Mouse (Mus musculus): ENCODE measurements around the gene Zfp740.

The Zfp740 gene

DNA sequence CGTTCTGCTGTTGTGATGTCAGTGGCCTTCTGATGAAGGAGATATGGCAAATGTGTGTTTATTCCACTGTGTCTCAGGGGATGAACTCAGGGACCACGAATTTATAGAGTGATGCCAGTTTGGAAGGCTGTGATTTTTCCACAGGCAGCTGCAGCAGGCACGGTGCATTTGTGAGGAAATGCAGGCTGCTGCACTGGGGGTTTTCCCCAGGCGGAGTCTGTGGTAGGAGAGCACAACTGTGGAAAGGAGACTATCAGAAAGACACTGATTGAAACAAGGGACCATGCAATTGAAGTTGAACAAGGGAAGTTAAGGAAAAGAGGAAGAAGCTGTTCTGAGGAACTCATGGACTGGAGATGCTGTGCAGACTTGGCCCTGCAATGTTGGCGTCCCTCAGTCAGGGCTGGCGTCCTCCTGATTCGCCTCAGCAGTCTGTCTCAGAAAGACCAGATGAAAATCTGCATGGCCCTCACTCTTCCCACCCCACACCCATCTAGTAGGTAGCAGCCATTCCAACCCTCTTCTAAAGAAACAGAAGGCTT, 10.7 kb upstream of the Zfp740 start:
- in situ Hi-C loops (cut with MboI, MseI), result no loop called here

- in situ Hi-C loops (cut with MboI, MseI), result no loop called here
These were observed 10.1 kb upstream of the Zfp740 start for GRCm38 (mm10) chr15:102192820-102193386.

GRCm38 (mm10) chr15:102193652-102194051, 9.4 kb upstream of the Zfp740 start:
- in situ Hi-C loops (cut with MboI, MseI), result no loop called here

GRCm38 (mm10) chr15:102194439-102194838, 8.6 kb upstream of the Zfp740 start:
- in situ Hi-C loops (cut with MboI, MseI), result no loop called here

DNA sequence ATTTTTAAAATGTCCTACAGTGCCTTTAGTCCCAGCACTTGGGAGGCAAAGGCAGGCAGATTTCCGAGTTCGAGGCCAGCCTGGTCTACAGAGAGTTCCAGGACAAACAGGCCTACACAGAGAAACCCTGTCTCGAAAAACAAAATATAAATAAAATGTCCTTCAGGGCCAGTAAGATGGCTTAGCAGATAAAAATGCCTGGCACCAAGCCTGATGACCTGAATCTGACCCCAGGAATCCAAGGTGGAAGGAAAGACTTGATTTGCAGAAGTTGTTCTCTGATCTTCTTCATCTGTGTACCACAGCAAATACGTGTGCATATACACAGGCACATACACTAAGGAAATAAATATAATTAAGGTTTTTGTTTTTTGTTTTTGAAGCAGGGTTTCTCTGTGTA, 7.7 kb upstream of the Zfp740 start:
- in situ Hi-C loops (cut with MboI, MseI), result no loop called here

DNA sequence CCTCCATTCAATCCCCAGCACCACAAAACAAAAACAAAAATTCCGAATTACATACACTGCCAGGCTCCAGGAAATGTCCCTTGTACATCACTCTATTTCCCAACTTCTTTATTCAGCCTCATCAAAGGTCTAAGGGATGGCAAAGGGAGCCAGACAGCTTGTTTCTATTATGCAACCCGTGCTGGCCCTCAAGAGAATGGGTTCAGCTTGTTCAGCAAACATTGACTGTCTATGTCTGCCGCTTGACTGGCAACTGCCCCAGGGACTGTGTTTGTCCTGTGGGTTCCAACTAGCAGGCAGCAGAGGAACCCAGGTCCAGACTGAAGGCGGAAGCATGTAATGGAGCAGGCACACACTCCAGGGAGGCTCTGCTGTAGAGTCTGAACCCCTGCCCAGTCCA, 4.2 kb upstream of the Zfp740 start:
- in situ Hi-C loops (cut with MboI, MseI), result no loop called here

DNA sequence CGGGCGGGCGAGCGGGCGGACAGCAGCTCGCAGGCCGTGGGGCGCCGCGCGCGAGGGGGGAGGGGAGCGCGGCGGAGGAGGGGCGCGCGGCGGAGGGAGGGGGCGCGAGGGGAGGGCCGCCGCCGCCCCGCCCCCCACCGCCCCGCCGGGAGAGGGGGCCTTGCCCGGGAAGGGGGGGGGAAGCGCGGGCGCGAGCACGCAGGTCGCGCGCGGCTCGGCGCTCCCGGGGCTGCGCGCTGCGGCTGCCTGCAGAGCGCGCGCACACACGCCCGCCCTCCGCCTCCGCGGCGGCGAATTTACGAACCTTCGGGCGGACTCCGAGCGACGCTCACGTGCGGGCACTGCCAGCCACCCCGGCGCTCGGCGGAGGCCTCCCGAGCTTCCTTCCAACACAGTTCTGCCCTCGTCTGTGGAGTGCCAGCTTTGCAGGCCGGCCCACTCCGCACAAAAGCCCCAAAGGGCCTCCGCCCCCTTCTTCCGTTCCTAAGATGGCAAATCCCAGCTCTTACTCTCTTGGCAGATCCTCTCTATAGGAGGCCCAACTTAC, 859 bp downstream of the Zfp740 start:
- in situ Hi-C loops (cut with MboI, MseI), result loop anchor here in 1 of 2 experiments (10.0 kb wide), 1 partner anchor 1449 kb away; no protein-coding TSS in a partner anchor

- in situ Hi-C loops (cut with MboI, MseI), result loop anchor here in 1 of 2 experiments (10.0 kb wide), 1 partner anchor 1450 kb away; no protein-coding TSS in a partner anchor
These were observed 1.8 kb downstream of the Zfp740 start, which contains the start of gene Csad for GRCm38 (mm10) chr15:102204674-102205505. Csad (minus strand) TSS chr15:102204724.

- in situ Hi-C loops (cut with MboI, MseI), result loop anchor here in 1 of 2 experiments (10.0 kb wide), 1 partner anchor 1451 kb away; no protein-coding TSS in a partner anchor
These were observed 2.7 kb downstream of the Zfp740 start for GRCm38 (mm10) chr15:102205779-102206178.

DNA sequence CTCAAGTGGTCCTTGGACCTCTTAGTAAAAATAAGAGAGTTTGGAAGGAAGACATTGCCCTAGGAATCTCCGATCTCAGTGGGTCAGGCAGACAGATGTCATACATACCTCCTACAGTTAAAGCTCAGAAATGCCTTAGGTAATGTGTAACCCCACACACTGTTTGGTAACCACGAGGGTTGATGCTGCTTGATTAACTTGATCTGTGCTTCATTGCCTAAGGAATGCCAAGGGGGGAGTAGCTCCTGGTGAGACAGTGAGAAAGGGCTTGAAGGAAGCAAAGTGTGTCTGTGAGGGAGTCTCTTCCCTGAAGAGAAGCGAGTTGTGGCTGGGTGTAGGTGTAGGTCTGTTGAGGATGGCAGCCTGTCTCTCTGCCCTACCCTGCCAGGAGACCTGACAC, 4.3 kb downstream of the Zfp740 start:
- in situ Hi-C loops (cut with MboI, MseI), result loop anchor here in 1 of 2 experiments (10.0 kb wide), 1 partner anchor 1453 kb away; no protein-coding TSS in a partner anchor

GRCm38 (mm10) chr15:102208092-102208561, 5.1 kb downstream of the Zfp740 start:
- in situ Hi-C loops (cut with MboI, MseI), result loop anchor here in 1 of 2 experiments (10.0 kb wide), 1 partner anchor 1453 kb away; no protein-coding TSS in a partner anchor

DNA sequence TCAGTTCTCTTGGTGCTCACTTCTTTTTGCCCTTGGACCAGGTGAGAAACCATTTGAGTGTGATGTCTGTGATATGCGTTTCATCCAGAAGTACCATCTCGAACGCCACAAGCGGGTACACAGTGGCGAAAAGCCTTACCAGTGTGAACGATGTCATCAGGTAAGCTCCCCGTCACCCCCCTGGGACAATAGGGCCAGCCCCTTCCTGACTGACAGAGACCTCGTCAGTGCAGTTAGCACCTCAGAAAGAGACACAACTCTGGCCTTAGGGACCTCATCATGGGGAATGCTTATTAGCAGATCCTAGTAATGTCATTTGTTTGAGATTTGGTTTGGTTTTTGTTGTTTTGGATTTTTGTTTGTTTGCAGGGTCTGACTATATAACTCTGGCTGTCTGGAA, 6.1 kb downstream of the Zfp740 start:
- in situ Hi-C loops (cut with MboI, MseI), result loop anchor here in 1 of 2 experiments (10.0 kb wide), 1 partner anchor 1454 kb away; no protein-coding TSS in a partner anchor

- in situ Hi-C loops (cut with MboI, MseI), result no loop called here
These were observed 7.8 kb downstream of the Zfp740 start for GRCm38 (mm10) chr15:102210816-102211215.

GRCm38 (mm10) chr15:102211895-102212294, 8.8 kb downstream of the Zfp740 start:
- in situ Hi-C loops (cut with MboI, MseI), result no loop called here

DNA sequence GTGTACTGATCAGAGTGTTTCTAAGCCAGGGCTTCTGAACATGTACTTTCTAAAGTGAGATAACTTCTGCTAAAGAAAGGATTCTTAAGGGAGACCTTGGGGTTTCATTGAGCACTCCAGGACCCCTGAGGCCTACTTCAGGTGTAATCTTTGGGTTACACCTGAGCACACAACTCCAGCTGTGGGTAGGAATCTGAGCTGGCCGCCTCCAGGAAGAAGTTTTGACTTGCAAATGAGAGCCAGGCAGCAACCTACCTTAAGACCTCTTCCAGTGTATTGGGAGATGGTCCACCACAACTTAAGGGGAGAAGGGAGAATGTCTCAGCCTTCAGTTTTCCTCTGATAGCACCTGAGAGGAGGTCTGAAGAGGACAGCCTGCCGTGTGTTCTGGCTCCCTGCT, 11.1 kb downstream of the Zfp740 start:
- in situ Hi-C loops (cut with MboI, MseI), result no loop called here

DNA sequence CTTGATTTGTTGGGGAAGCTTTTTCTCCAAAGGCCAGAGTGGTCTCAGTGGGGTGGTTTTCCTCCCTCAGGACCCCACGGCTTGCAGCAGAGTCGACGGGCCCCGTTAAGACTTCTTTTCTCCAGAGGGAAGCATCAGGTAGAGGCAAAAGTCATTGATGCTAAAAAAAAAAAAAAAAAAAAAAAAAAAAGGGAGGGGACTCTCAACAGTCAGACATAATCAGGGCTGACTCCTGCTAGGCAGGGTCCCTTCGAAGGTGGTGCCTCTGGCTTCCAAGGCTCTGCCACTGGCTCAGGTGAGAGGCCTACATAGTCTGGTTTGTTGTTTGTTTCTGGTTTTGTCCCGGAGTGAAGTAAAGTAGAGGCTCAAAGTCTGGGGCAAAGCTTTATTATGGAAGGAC, 12.6 kb downstream of the Zfp740 start:
- in situ Hi-C loops (cut with MboI, MseI), result no loop called here

DNA sequence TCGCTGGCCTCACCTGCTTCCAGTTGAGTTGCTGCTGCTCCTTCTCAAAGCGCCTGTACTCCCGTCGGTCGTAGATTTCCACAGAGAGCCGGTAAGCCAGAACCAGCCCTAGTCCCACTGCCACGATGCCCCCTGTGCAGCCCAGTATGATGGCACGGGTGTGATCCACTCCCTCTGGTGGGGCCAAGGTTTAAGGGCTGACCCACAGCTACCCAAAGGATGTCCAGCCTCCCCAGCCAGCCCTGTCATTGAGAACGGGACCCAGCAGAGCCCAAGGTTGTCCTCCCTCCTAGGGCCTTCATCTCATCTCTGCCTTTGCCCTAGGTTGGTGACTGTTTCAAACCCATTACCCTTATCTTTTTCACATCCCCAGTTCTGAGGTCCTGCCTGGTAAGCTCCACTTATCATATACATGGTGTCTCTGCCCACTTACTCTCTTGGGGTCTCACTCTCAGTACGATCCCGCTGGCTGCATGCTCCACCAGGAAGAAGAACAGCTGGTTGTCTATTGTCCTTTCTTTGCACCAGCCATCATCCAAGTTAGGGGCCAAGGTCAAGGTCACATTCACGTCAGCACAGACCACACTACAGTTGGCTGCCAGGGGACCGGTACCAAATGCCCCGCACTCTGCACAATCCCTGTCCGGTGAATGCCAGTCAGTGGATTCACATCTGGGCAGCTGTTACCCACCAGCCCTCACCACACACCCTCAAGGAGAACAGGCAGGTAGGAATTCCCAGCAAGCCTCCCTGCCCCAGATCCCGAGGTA, 13.6 kb downstream of the Zfp740 start:
- in situ Hi-C loops (cut with MboI, MseI), result no loop called here

GRCm38 (mm10) chr15:102217325-102217724, 14.3 kb downstream of the Zfp740 start:
- in situ Hi-C loops (cut with MboI, MseI), result no loop called here

- in situ Hi-C loops (cut with MboI, MseI), result no loop called here
These were observed 19.3 kb downstream of the Zfp740 start for GRCm38 (mm10) chr15:102222386-102222785.

DNA sequence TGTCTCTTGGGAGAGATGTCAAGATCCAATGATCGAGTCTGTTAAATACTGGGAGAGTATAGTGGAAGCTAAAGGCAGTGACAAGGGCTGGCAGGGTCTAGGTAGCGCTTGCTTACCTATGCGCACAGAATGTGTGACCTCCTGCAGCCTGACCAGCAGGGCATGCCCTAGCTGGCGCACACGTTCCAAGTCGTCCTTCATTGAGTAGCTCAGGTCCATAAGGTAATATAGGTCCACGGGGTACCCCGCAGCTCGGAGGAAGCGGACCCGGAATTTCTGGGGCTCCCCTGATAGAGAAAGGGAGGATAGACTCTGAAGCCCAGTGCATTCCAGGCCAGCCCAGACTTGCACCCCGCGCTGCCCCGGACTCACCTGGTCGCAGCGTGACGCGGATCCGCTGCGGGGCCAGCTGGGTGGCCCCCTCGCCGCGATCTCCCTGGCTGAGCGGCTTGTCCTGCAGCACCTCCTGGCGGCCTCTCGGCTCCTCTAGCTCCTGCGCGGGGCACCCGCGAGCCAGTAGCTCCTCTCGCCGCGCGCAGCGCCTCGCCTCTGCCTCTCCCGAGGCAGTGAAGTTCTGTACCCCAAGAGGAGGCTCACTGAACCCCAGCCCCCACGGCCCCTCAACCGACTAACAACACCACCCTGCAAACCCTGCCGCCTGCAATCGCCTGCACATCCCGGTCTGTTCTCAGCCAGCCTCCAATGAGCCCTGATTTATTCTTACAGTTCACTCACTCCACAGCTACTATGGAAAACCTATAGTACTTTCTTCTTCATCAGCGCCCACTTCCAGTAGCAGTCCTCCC, 21.3 kb downstream of the Zfp740 start:
- in situ Hi-C loops (cut with MboI, MseI), result no loop called here
